In the genomic region with DNA sequence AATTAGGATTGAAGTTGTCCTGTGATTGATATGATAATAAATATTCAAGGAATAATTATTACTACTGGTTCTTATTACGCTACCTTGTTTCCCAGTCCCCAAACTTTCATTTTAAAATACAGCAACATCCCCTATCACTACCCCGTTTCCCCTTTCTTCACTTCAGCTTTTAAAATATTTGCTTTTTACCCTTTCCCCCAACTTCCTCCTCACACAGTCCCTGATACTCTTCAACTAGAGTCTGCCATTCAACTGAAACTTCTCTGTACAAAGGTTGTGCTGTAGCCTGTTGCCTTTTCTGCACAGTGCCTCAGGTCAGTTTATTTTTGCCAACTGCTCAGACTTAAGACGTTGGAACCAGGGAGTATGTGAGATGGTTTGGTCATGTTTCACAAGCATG, we compare ENCODE assay signal across 42 mouse cellular contexts. TPM values are rescaled to one million over a fixed set of nuclear protein-coding genes. Genes with fewer than 3 reads are reported as not detected.
DNase-seq lines count a peak whose midpoint lies in the region; ATAC-seq and TF ChIP-seq lines count a peak whose summit lies in the region.
"Had no signal": no experiment of that assay in that cellular context is flagged by ENCODE, and none has a peak within 500 bp of the region (broad histone marks: within the 10 kb centered on the region; RNA-seq: fewer than 3 reads in every experiment).

No protein-coding gene starts in this region.

- no peak overlapping the region for H3K4me3 ChIP-seq in lung, postnatal 0 days (ENCODE audit: low read depth, low read length)
- H3K4me3 ChIP-seq in lung, adult 2 months (replicated peaks; ENCODE audit: extremely low read depth, low read depth, low read length) = no peak overlapping the region
- H3K4me3 ChIP-seq in bone marrow, adult 2 months (replicated peaks; ENCODE audit: control insufficient read depth, low read depth, low read length) = peak overlapping the region; percentile 16
- H3K4me3 ChIP-seq: erythroblast, embryonic 14.5 days; hindbrain, embryonic 13.5 days; limb, embryonic 13.5 days; lung, embryonic 15.5 days; myocyte; neural tube, embryonic 12.5 days had no signal

- H3K4me2 ChIP-seq in lung, postnatal 0 days (replicated peaks; ENCODE audit: low read depth, low read length) = no peak overlapping the region
- H3K4me2 ChIP-seq: heart, embryonic 11.5 days; hindbrain, embryonic 13.5 days; limb, embryonic 13.5 days; lung, embryonic 15.5 days; midbrain, embryonic 11.5 days; neural tube, embryonic 12.5 days had no signal

- H3K9ac ChIP-seq in lung, postnatal 0 days (replicated peaks; ENCODE audit: low read depth) = no peak overlapping the region
- H3K9ac ChIP-seq: hindbrain, embryonic 13.5 days; limb, embryonic 13.5 days; liver, embryonic 14.5 days; lung, embryonic 15.5 days; neural tube, embryonic 12.5 days had no signal

- TF ChIP-seq CTCF in lung, postnatal 0 days (IDR thresholded peaks at IDR 0.05) = no peak
- no peak for TF ChIP-seq CTCF in lung, adult 2 months (IDR thresholded peaks at IDR 0.05; ENCODE audit: insufficient read depth, low read length)
- no peak for TF ChIP-seq CTCF in bone marrow, adult 2 months (IDR thresholded peaks at IDR 0.05; ENCODE audit: control insufficient read depth, insufficient read depth, low read length)

- H3K9me3 ChIP-seq in lung, postnatal 0 days (ENCODE audit: low read length) = no peaks in the 10 kb centered on the region
- H3K9me3 ChIP-seq: hindbrain, embryonic 13.5 days; limb, embryonic 13.5 days; lung, embryonic 15.5 days; neural tube, embryonic 12.5 days had no signal

- no peak for ATAC-seq in lung, postnatal 0 days
- ATAC-seq in megakaryocyte progenitor cell, adult 5-6 weeks (replicated peaks; ENCODE audit: poor library complexity) = peak; percentile 55; the same call in 1 of the 2 replicates
- ATAC-seq: forebrain, embryonic 16.5 days; intestine, embryonic 16.5 days; midbrain, embryonic 16.5 days; Patski had no signal

- no peaks in the 10 kb centered on the region for H3K27me3 ChIP-seq in lung, postnatal 0 days (replicated peaks; ENCODE audit: insufficient read depth, low read length)
- H3K27me3 ChIP-seq: hindbrain, embryonic 13.5 days; limb, embryonic 13.5 days; lung, embryonic 15.5 days; neural tube, embryonic 12.5 days had no signal

- peak; percentile 12 for DNase-seq in lung, postnatal 0 days (ENCODE audit: low spot score)
- DNase-seq in lung, adult 2 months = no peak
- peak; percentile 18 to 34 for DNase-seq in B cell, adult 2 months
- DNase-seq in kidney, postnatal 25 days = no peak
- no peak for DNase-seq in layer of hippocampus, postnatal 14 days (ENCODE audit: low spot score in 2 of 2)
- DNase-seq: adrenal gland, postnatal 14 days; cerebellum, adult 2 months; cerebellum, postnatal 14 days; gastrocnemius, postnatal 10 days; heart, adult 18-20 months; heart, postnatal 4 days; kidney, adult 9 months; kidney, postnatal 10 days; right cerebral cortex, adult 18-20 months; thymus, adult 2 months; thymus, postnatal 36 days had no signal

- WGBS in lung, postnatal 0 days = 62% methylated on average over 3 of the region's 3 CpGs
- 57% methylated on average over 3 of the region's 3 CpGs for WGBS in lung, adult 2 months
- 5% methylated on average over 3 of the region's 3 CpGs for WGBS in bone marrow, adult 2 months

- no peaks in the 10 kb centered on the region for H3K36me3 ChIP-seq in lung, postnatal 0 days (ENCODE audit: insufficient read depth, low read length)
- H3K36me3 ChIP-seq: hindbrain, embryonic 13.5 days; limb, embryonic 13.5 days; lung, embryonic 15.5 days; neural tube, embryonic 12.5 days had no signal

- no peak for TF ChIP-seq POLR2A in lung, adult 2 months (IDR thresholded peaks at IDR 0.05; ENCODE audit: borderline replicate concordance, extremely low read depth, low read depth, low read length)
- TF ChIP-seq POLR2A in bone marrow, adult 2 months (IDR thresholded peaks at IDR 0.05; ENCODE audit: borderline replicate concordance, control insufficient read depth, low read depth, low read length) = no peak

- H3K4me1 ChIP-seq in lung, postnatal 0 days (ENCODE audit: insufficient read depth, low read depth, low read length) = no peaks in the 10 kb centered on the region
- no peaks in the 10 kb centered on the region for H3K4me1 ChIP-seq in lung, adult 2 months (ENCODE audit: control insufficient read depth, insufficient read depth, low read length)
- no peaks in the 10 kb centered on the region; the same call in 1 of the 2 replicates for H3K4me1 ChIP-seq in bone marrow, adult 2 months (ENCODE audit: control insufficient read depth, insufficient read depth, low read length)
- H3K4me1 ChIP-seq: hindbrain, embryonic 13.5 days; limb, embryonic 13.5 days; lung, embryonic 15.5 days; neural tube, embryonic 12.5 days had no signal

- no peak for TF ChIP-seq EP300 in lung, postnatal 0 days (IDR thresholded peaks at IDR 0.05)

- H3K27ac ChIP-seq in lung, postnatal 0 days (ENCODE audit: low read length) = no peak overlapping the region
- no peak overlapping the region; the same call in 1 of the 2 replicates for H3K27ac ChIP-seq in bone marrow, adult 2 months (ENCODE audit: control insufficient read depth, insufficient read depth, low read depth, low read length, poor library complexity)
- H3K27ac ChIP-seq: hindbrain, embryonic 13.5 days; limb, embryonic 13.5 days; liver, embryonic 14.5 days; lung, embryonic 15.5 days; neural tube, embryonic 12.5 days; stomach, postnatal 0 days had no signal

RNA-seq across cellular contexts. Expression of gene Ms4a1, which starts 2.5 kb away (rescaled TPM):
- 0.91 and 1.6 TPM in 2 replicates for polyA plus RNA-seq in lung, postnatal 0 days (2015; fragmentation: Nextera tagmentation; extraction: Ambion mirVana)
- 1.7 and 2.7 TPM in 2 replicates for polyA plus RNA-seq in lung, adult 2 months (2012; rRNA removed)
- polyA plus RNA-seq in bone marrow, adult 2 months (2011; ENCODE audit: insufficient read depth, insufficient read length, low replicate concordance, missing spikeins) = 7.0 and 9.9 TPM in 2 replicates
- total RNA-seq in megakaryocyte progenitor cell, adult 5-6 weeks (2015) = not detected in 2 replicates
- not detected in 2 replicates for total RNA-seq in megakaryocyte progenitor cell, adult 5-6 weeks (2017)
- total RNA-seq in layer of hippocampus, postnatal 14 days (2021) = not detected
- total RNA-seq: layer of hippocampus, adult 18-20 months; layer of hippocampus, postnatal 25 days; left cerebral cortex, adult 8-10 months; left cerebral cortex, postnatal 36 days; MEL had no signal
- polyA plus RNA-seq: C2C12; embryonic facial prominence, embryonic 14.5 days; erythroblast, embryonic 14.5 days; forebrain, embryonic 11.5 days; forebrain, embryonic 16.5 days; heart, embryonic 11.5 days; heart, embryonic 16.5 days; hindbrain, embryonic 13.5 days; intestine, embryonic 16.5 days; limb, embryonic 13.5 days; liver, embryonic 14.5 days; lung, embryonic 15.5 days; midbrain, embryonic 11.5 days; midbrain, embryonic 16.5 days; myocyte; neural tube, embryonic 12.5 days; Patski had no signal

RNA-seq across cellular contexts. Expression of gene Ms4a5, which starts 20.1 kb away (rescaled TPM):
- polyA plus RNA-seq in lung, postnatal 0 days (2015; fragmentation: Nextera tagmentation; extraction: Ambion mirVana) = not detected in 2 replicates
- not detected in 2 replicates for polyA plus RNA-seq in lung, adult 2 months (2012; rRNA removed)
- not detected in 2 replicates for polyA plus RNA-seq in bone marrow, adult 2 months (2011; ENCODE audit: insufficient read depth, insufficient read length, low replicate concordance, missing spikeins)
- total RNA-seq in megakaryocyte progenitor cell, adult 5-6 weeks (2015) = not detected in 2 replicates
- not detected in 2 replicates for total RNA-seq in megakaryocyte progenitor cell, adult 5-6 weeks (2017)
- total RNA-seq in layer of hippocampus, postnatal 14 days (2021) = not detected
- total RNA-seq: adrenal gland, postnatal 14 days; gastrocnemius, postnatal 10 days; heart, adult 18-20 months; heart, postnatal 4 days; layer of hippocampus, adult 18-20 months; layer of hippocampus, postnatal 25 days; left cerebral cortex, adult 8-10 months; left cerebral cortex, postnatal 36 days; MEL had no signal
- polyA plus RNA-seq: C2C12; cerebellum, adult 2 months; cortical plate, adult 2 months; embryonic facial prominence, embryonic 14.5 days; erythroblast, embryonic 14.5 days; forebrain, embryonic 11.5 days; forebrain, embryonic 16.5 days; heart, embryonic 11.5 days; heart, embryonic 16.5 days; hindbrain, embryonic 13.5 days; intestine, embryonic 16.5 days; limb, embryonic 13.5 days; liver, embryonic 14.5 days; lung, embryonic 15.5 days; midbrain, embryonic 11.5 days; midbrain, embryonic 16.5 days; myocyte; neural tube, embryonic 12.5 days; Patski; stomach, postnatal 0 days; thymus, adult 2 months had no signal

RNA-seq across cellular contexts. Expression of gene Ms4a12, which starts 31.3 kb away (rescaled TPM):
- polyA plus RNA-seq in lung, postnatal 0 days (2015; fragmentation: Nextera tagmentation; extraction: Ambion mirVana) = not detected in 2 replicates
- not detected in 2 replicates for polyA plus RNA-seq in lung, adult 2 months (2012; rRNA removed)
- 0.90 TPM in 1 of 2 replicates, not detected in the other for polyA plus RNA-seq in bone marrow, adult 2 months (2011; ENCODE audit: insufficient read depth, insufficient read length, low replicate concordance, missing spikeins)
- not detected in 2 replicates for total RNA-seq in megakaryocyte progenitor cell, adult 5-6 weeks (2015)
- total RNA-seq in megakaryocyte progenitor cell, adult 5-6 weeks (2017) = not detected in 2 replicates
- not detected for total RNA-seq in layer of hippocampus, postnatal 14 days (2021)
- total RNA-seq: adrenal gland, postnatal 14 days; gastrocnemius, postnatal 10 days; heart, adult 18-20 months; heart, postnatal 4 days; layer of hippocampus, adult 18-20 months; layer of hippocampus, postnatal 25 days; left cerebral cortex, adult 8-10 months; left cerebral cortex, postnatal 36 days; MEL had no signal
- polyA plus RNA-seq: C2C12; cerebellum, adult 2 months; cortical plate, adult 2 months; embryonic facial prominence, embryonic 14.5 days; erythroblast, embryonic 14.5 days; forebrain, embryonic 11.5 days; forebrain, embryonic 16.5 days; heart, embryonic 11.5 days; heart, embryonic 16.5 days; hindbrain, embryonic 13.5 days; limb, embryonic 13.5 days; liver, embryonic 14.5 days; lung, embryonic 15.5 days; midbrain, embryonic 11.5 days; midbrain, embryonic 16.5 days; myocyte; neural tube, embryonic 12.5 days; Patski; thymus, adult 2 months had no signal

RNA-seq across cellular contexts. Expression of gene Ms4a14, which starts 50.7 kb away (rescaled TPM):
- 0.05 and 0.07 TPM in 2 replicates for polyA plus RNA-seq in lung, postnatal 0 days (2015; fragmentation: Nextera tagmentation; extraction: Ambion mirVana)
- 0.16 and 0.19 TPM in 2 replicates for polyA plus RNA-seq in lung, adult 2 months (2012; rRNA removed)
- polyA plus RNA-seq in bone marrow, adult 2 months (2011; ENCODE audit: insufficient read depth, insufficient read length, low replicate concordance, missing spikeins) = 0.47 and 0.85 TPM in 2 replicates
- total RNA-seq in megakaryocyte progenitor cell, adult 5-6 weeks (2015) = not detected in 2 replicates
- not detected in 2 replicates for total RNA-seq in megakaryocyte progenitor cell, adult 5-6 weeks (2017)
- not detected for total RNA-seq in layer of hippocampus, postnatal 14 days (2021)
- total RNA-seq: adrenal gland, postnatal 14 days; heart, postnatal 4 days; layer of hippocampus, adult 18-20 months; layer of hippocampus, postnatal 25 days; MEL had no signal
- polyA plus RNA-seq: C2C12; erythroblast, embryonic 14.5 days; forebrain, embryonic 11.5 days; forebrain, embryonic 16.5 days; heart, embryonic 11.5 days; limb, embryonic 13.5 days; midbrain, embryonic 11.5 days; midbrain, embryonic 16.5 days; myocyte; neural tube, embryonic 12.5 days had no signal

Comparison
In these comparisons a context has a peak if more than half of its experiments do, and no peak if none do; other contexts are left out.
1. DNase-seq: peak in lung, postnatal 0 days (single experiment) and B cell, adult 2 months (2 of 2); none in lung, adult 2 months (single experiment), kidney, postnatal 25 days (0 of 2) and layer of hippocampus, postnatal 14 days (0 of 2).